Mouse (Mus musculus) limb, embryonic 14.5 days (tissue): ENCODE results near the gene Sap30bp. TPM values are rescaled to one million over a fixed set of nuclear protein-coding genes. Genes with fewer than 3 reads are reported as not detected.

Experiments used
- ATAC-seq: fragments of 200-750 bp; cut with Nextera tagmentation; 2 replicates; pipeline ENCODE4 v1.8.0; 2017; ENCODE audit warnings: low read depth, moderate number of reproducible peaks, moderate TSS enrichment; ENCODE audit not compliant: low FRiP score
- DNase-seq: peaks from one replicate; pipeline ENCODE4 v3.0.0-alpha.2; 2015; ENCODE audit warnings: low spot score
- H3K27ac ChIP-seq: fragments of 300-500 bp; sonication (generic); replicated peaks from 2 replicates; pipeline ENCODE4 v1.5.1; 2014; ENCODE audit warnings: low read depth, mild to moderate bottlenecking, low read length, moderate library complexity, mixed read lengths
- H3K27me3 ChIP-seq: fragments of 300-500 bp; sonication (generic); 2 replicates; pipeline ENCODE4 v1.6.1; 2014; ENCODE audit warnings: low read length, mixed read lengths; ENCODE audit not compliant: control insufficient read depth, insufficient read depth
- H3K36me3 ChIP-seq: fragments of 300-500 bp; sonication (generic); 2 replicates; pipeline ENCODE4 v1.6.1; 2014; ENCODE audit warnings: mild to moderate bottlenecking, low read length, moderate library complexity, mixed read lengths; ENCODE audit not compliant: control insufficient read depth, insufficient read depth
- H3K4me1 ChIP-seq: fragments of 300-500 bp; sonication (generic); 2 replicates; pipeline ENCODE4 v1.6.1; 2014; ENCODE audit warnings: antibody characterized with exemption, low read length, mixed read lengths; ENCODE audit not compliant: control insufficient read depth, insufficient read depth
- H3K4me2 ChIP-seq: fragments of 300-500 bp; sonication (generic); replicated peaks from 2 replicates; pipeline ENCODE4 v1.6.1; 2014; ENCODE audit warnings: low read depth, mild to moderate bottlenecking, low read length, moderate library complexity; ENCODE audit not compliant: severe bottlenecking
- H3K4me3 ChIP-seq: fragments of 300-500 bp; sonication (generic); replicated peaks from 2 replicates; pipeline ENCODE4 v1.5.1; 2014; ENCODE audit warnings: low read length
- H3K9ac ChIP-seq: fragments of 300-500 bp; sonication (generic); 2 replicates; pipeline ENCODE4 v1.6.1; 2014; ENCODE audit warnings: mild to moderate bottlenecking, low read depth, low read length, moderate library complexity; ENCODE audit not compliant: severe bottlenecking
- H3K9me3 ChIP-seq: fragments of 300-500 bp; sonication (generic); 2 replicates; pipeline ENCODE4 v1.6.1; 2016; ENCODE audit warnings: low read length; ENCODE audit not compliant: control insufficient read depth
- POLR2A ChIP-seq: fragments of 200-500 bp; IDR thresholded peaks from 2 replicates; pipeline ENCODE4 v1.8.0; 2012; ENCODE audit warnings: inconsistent platforms, mild to moderate bottlenecking, moderate library complexity, borderline replicate concordance; ENCODE audit not compliant: insufficient read depth, insufficient read length; ENCODE audit errors: extremely low read depth
- WGBS: fragments of 180-500 bp; shearing (Covaris S2); extraction: QIAGEN DNeasy Blood & Tissue Kit; methylation state at CpG from one replicate; pipeline ENCODE4 v1.1.7; 2014; 5-methylcytosine and 5-hydroxymethylcytosine counted together
- polyA plus RNA-seq, 2 experiments: library from polyadenylated mRNA; depleted of rRNA in 1 of 2; stranded (reverse) in 1 of 2; unstranded in 1 of 2; fragments of >200 nt; fragmentation: Nextera tagmentation in 1 of 2; extraction: Ambion mirVana in 1 of 2; gene quantifications; 2 replicates each; pipeline versions ENCODE4 v1.2.1 to v1.2.3; 2012 to 2014

Gene Sap30bp
- polyA plus RNA-seq, 2 experiments = 36.9 to 52.6 TPM

- Histone ChIP-seq H3K4me1 (peaks cover 8% of the 10 kb centered on the region), H3K27ac (no peak overlapping the region)
- 84% methylated on average over 8 of the region's 8 CpGs for WGBS
These were observed 4.1 kb upstream of the Sap30bp start for GRCm38 (mm10) chr11:115929031-115929430.

GRCm38 (mm10) chr11:115929818-115930217, 3.3 kb upstream of the Sap30bp start:
- Histone ChIP-seq H3K9me3 (no peaks in the 10 kb centered on the region), H3K36me3 (peaks cover 25% of the 10 kb centered on the region), H3K27ac (no peak overlapping the region), H3K4me2 (no peak overlapping the region), H3K27me3 (no peaks in the 10 kb centered on the region), H3K4me3 (no peak overlapping the region), H3K4me1 (peaks cover 15% of the 10 kb centered on the region), H3K9ac (no peak overlapping the region)
- WGBS = 78% methylated on average over 3 of the region's 3 CpGs
- no peak for TF ChIP-seq POLR2A
- DNase-seq (no peak), ATAC-seq (no peak)

More at GRCm38 (mm10) chr11:115929031-115929430, 4.1 kb upstream of the Sap30bp start:
- no peak for TF ChIP-seq POLR2A
- no peak overlapping the region for H3K4me3 ChIP-seq
- no peaks in the 10 kb centered on the region for H3K9me3 ChIP-seq
- H3K4me2 ChIP-seq = no peak overlapping the region
- no peak overlapping the region for H3K9ac ChIP-seq
- H3K36me3 ChIP-seq = peaks cover 30% of the 10 kb centered on the region
- DNase-seq (no peak), ATAC-seq (no peak)
- no peaks in the 10 kb centered on the region for H3K27me3 ChIP-seq

GRCm38 (mm10) chr11:115931235-115931634, 1.8 kb upstream of the Sap30bp start:
- H3K9me3 ChIP-seq = no peaks in the 10 kb centered on the region
- H3K27me3 ChIP-seq = no peaks in the 10 kb centered on the region
- no peak for DNase-seq
- 73% methylated on average over 3 of the region's 3 CpGs for WGBS
- peaks cover 33% of the 10 kb centered on the region for H3K36me3 ChIP-seq
- no peak overlapping the region for H3K27ac ChIP-seq
- no peak overlapping the region for H3K4me3 ChIP-seq
- H3K9ac ChIP-seq = no peak overlapping the region
- TF ChIP-seq POLR2A = no peak
- no peak overlapping the region for H3K4me2 ChIP-seq
- H3K4me1 ChIP-seq = peaks cover 15% of the 10 kb centered on the region
- ATAC-seq = no peak

GRCm38 (mm10) chr11:115933747-115934110, 647 bp downstream of the Sap30bp start:
- Histone ChIP-seq H3K9me3 (no peaks in the 10 kb centered on the region), H3K27ac (peak overlapping the region; percentile 44; the same call in 1 of the 2 replicates), H3K4me2 (peak overlapping the region; percentile 86), H3K27me3 (no peaks in the 10 kb centered on the region), H3K36me3 (peaks cover 37% of the 10 kb centered on the region), H3K9ac (peak overlapping the region; percentile 82), H3K4me1 (peaks cover 15% of the 10 kb centered on the region), H3K4me3 (peak overlapping the region; percentile 86)
- WGBS = under 1% methylated on average over 16 of the region's 16 CpGs
- DNase-seq (no peak), ATAC-seq (0 out of 2 replicates have a peak, but pooled peaks have one; percentile 38)
- TF ChIP-seq POLR2A = no peak

GRCm38 (mm10) chr11:115939690-115940329, 6.7 kb downstream of the Sap30bp start:
- H3K4me2 ChIP-seq = no peak overlapping the region
- TF ChIP-seq POLR2A = no peak

More at GRCm38 (mm10) chr11:115939690-115940329, 6.7 kb downstream of the Sap30bp start:
- Histone ChIP-seq H3K9me3 (no peaks in the 10 kb centered on the region), H3K9ac (no peak overlapping the region), H3K27ac (no peak overlapping the region), H3K27me3 (no peaks in the 10 kb centered on the region), H3K4me1 (no peaks in the 10 kb centered on the region), H3K4me3 (no peak overlapping the region), H3K36me3 (peaks cover 83% of the 10 kb centered on the region)
- WGBS = 37% methylated on average over 6 of the region's 6 CpGs
- DNase-seq (peak; percentile 71), ATAC-seq (no peak)
